Mouse (Mus musculus) retina, postnatal 1 day (tissue): ENCODE data around the gene Ift20.
"Not testable (repeated sequence)": the region's sequence is repeated elsewhere in the genome, so short reads cannot be mapped to it uniquely, and the experiment has no call there.

Experiments
- DNase-seq: peaks from one replicate; pipeline ENCODE4 v3.0.0-alpha.2; 2012

The Ift20 gene

GRCm38 (mm10) chr11:78568827-78569226 is 32.7 kb downstream of the Ift20 start:
- DNase-seq, result no peak

DNA sequence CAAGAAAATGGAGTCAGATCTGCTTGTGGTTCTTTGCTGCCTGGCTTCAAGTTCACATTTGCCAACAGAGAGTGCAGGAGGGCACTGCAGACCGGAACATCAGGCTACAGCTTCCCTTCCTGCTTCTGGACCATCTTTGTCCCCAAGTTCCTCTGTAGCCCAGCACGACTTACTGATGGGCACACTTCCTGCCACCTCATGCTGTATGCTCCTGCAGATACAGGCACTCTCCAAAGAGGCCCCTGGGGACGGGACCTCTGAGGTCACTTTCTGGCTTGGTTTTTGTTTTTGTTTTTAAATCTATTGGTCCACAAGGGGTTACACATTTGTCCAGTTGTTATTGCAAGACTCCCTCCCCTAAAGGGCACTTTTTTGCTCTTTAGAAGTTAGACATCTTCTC is 33.6 kb downstream of the Ift20 start:
- DNase-seq, result no peak

DNA sequence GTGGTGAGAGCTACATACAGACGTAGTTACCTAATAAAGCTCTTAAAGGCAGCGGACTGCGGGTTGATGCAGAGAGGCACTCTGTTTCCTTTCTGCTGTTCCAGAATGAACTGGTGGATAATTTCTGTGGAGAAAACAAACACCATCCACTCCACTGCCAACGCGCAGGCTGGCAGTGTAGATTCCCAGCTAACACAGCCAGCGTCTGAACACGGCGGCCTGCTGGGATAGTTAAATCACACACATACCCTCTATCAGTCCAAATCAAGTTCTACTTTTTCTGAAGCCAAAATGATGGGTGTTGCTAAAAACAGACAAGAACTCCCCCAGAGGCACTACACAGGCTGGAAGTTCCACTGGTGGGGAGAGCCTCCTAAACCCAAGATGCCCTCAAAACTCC is 35.3 kb downstream of the Ift20 start:
- DNase-seq, result no peak

GRCm38 (mm10) chr11:78571854-78572253 is 35.7 kb downstream of the Ift20 start:
- no peak for DNase-seq

DNA sequence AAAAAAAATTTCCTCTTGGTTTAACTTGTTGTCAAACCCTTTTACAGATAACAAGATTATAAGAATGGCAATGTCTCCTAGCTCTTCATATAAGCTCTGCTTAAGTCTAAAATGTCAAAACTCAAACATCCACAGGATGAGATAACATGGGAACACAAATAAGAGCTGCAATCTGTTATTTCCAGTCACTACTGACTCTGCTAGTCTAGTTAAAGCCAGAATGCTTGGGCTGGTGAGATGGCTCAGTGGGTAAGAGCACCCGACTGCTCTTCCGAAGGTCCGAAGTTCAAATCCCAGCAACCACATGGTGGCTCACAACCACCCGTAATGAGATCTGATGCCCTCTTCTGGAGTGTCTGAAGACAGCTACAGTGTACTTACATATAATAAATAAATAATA is 37.9 kb downstream of the Ift20 start:
- DNase-seq, result not testable (repeated sequence)

DNA sequence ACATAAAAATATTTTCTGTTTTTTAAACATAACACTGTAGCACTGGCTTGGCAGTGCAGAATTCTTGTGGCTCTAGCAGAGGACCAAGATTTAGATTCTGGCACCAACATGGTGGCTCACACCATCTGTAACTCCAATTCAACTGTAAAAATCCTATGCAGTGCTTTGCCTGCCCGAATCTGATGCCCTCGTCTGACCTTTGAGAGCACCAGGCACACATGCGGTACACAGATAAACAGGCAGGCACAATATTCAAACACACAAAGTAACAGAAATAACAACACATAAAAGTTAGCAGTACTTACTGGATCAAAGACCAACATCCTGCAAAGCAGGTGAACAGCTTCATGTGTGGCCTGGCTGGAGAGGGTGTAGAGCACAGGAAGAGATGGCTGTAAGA is 38.4 kb downstream of the Ift20 start:
- no peak for DNase-seq

DNA sequence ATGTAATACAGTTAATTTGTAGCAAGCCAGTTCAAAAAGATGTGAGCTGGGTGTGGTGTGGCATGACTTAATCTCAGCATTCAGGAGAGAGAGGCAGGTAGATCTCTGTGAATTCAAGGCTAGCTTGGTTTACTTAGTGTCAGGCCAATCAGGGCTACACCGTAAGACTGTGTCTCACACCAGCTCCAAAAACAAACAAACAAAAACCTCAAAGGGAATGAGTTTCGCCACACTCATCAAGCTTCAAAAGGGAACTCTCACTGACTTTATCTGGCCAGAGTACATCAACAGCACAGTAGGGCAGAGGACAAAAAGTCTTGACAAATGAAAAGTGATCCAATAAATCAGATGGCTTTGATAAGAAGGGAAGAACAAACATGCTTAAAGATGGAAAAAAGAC is 38.8 kb downstream of the Ift20 start:
- DNase-seq, result no peak

GRCm38 (mm10) chr11:78582848-78583247 is 46.7 kb downstream of the Ift20 start:
- no peak for DNase-seq

DNA sequence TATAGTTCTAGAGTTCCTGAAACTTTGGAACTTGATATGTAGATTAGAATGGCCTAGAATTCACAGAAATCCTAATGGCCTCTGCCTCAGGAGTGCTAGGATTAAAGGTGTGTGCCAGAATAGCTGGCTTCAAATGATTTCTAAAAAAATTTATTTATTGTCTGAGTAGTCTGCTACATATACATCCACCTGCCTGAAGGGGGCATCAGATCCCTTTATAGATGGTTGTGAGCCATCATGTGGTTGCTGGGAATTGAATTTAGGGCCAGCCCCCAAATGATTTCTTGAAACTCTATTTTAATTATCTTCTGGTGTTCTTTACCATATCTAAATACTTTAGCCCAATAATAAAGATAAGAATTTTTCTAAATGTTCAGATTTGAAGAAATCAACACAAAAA is 49.9 kb downstream of the Ift20 start:
- DNase-seq, result no peak

- DNase-seq, result not testable (repeated sequence)
Measured at GRCm38 (mm10) chr11:78587677-78588076, 51.5 kb downstream of the Ift20 start.
